Mouse (Mus musculus) spleen, adult 2 months (tissue): ENCODE data around the gene Ctnna3.

ENCODE experiments used
- CTCF ChIP-seq: fragments of 200-500 bp; IDR thresholded peaks from 2 replicates; pipeline ENCODE4 v1.5.1; 2011; ENCODE audit warnings: mild to moderate bottlenecking, inconsistent platforms; ENCODE audit not compliant: insufficient read depth, insufficient read length, insufficient replicate concordance; ENCODE audit errors: extremely low read depth
- POLR2A ChIP-seq: fragments of 200-500 bp; IDR thresholded peaks from 2 replicates; pipeline ENCODE4 v1.6.1; 2011; ENCODE audit warnings: low read depth, low read length, inconsistent platforms

DNA sequence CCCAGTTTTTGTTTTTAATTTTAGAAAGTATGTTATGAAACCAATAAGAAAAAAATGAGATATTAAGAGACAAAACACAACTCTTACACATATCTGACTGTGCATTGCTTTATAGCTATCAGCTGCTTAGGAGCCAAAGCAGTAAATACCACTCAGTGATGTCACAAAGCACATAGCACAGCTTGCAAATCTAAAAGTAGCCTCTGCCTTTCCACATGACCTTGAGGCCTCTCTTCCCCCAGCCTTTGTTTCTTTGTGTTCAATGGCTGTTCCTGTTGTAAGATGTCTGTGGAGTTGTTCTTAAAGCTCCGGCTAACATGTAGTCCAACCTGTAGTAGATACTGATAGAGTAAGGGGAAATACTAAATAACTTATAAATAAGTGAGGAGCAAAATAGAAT lies 590.4 kb downstream of the Ctnna3 start:
- TF ChIP-seq POLR2A (no peak), CTCF (no peak)
